Mouse (Mus musculus) kidney, postnatal 10 days (tissue): ENCODE results near the gene Gm40460.
"Not testable (repeated sequence)": the region's sequence is repeated elsewhere in the genome, so short reads cannot be mapped to it uniquely, and the experiment has no call there.

ENCODE experiments used
- DNase-seq: peaks from one replicate; pipeline ENCODE4 v3.0.0; 2021; ENCODE audit warnings: mixed read lengths

Gene Gm40460

GRCm38 (mm10) chr7:142240978-142241377 lies at the start of gene Gm40460:
Gm40460 (minus strand) TSS chr7:142241078.
- no peak for DNase-seq

- DNase-seq, result not testable (repeated sequence)
These were observed 45.2 kb upstream of the Gm40460 start for GRCm38 (mm10) chr7:142285910-142286612.

- DNase-seq, result peak; percentile 66
These were observed 44.4 kb upstream of the Gm40460 start for GRCm38 (mm10) chr7:142285130-142285835.

- DNase-seq, result peak; percentile 96
These were observed 43.8 kb upstream of the Gm40460 start for GRCm38 (mm10) chr7:142284615-142285080.

- DNase-seq, result peak; percentile 80
These were observed 43.2 kb upstream of the Gm40460 start for GRCm38 (mm10) chr7:142284023-142284591.

- DNase-seq, result not testable (repeated sequence)
These were observed 42.0 kb upstream of the Gm40460 start for GRCm38 (mm10) chr7:142282847-142283246.

GRCm38 (mm10) chr7:142279291-142279690 lies 38.4 kb upstream of the Gm40460 start:
- not testable (repeated sequence) for DNase-seq

GRCm38 (mm10) chr7:142278183-142278582 lies 37.3 kb upstream of the Gm40460 start:
- DNase-seq, result peak; percentile 85

- not testable (repeated sequence) for DNase-seq
These were observed 33.4 kb upstream of the Gm40460 start, which contains the start of gene Gm4559 for GRCm38 (mm10) chr7:142274263-142274662. Gm4559 (minus strand) TSS chr7:142274363.

GRCm38 (mm10) chr7:142258254-142258653 lies 17.4 kb upstream of the Gm40460 start, which contains the start of gene Gm2431:
Gm2431 (minus strand) TSS chr7:142258354.
- DNase-seq, result not testable (repeated sequence)

GRCm38 (mm10) chr7:142255517-142255916 lies 14.6 kb upstream of the Gm40460 start:
- DNase-seq, result peak; percentile 62

GRCm38 (mm10) chr7:142249824-142250223 lies 8.9 kb upstream of the Gm40460 start:
- DNase-seq, result peak; percentile 68

GRCm38 (mm10) chr7:142231540-142231939 lies 9.3 kb downstream of the Gm40460 start:
- no peak for DNase-seq

- DNase-seq, result not testable (repeated sequence)
These were observed 11.0 kb downstream of the Gm40460 start, which contains the start of gene Krtap5-5 for GRCm38 (mm10) chr7:142229871-142230270. Krtap5-5 (minus strand) TSS chr7:142229971.

- no peak for DNase-seq
These were observed 16.4 kb downstream of the Gm40460 start for GRCm38 (mm10) chr7:142224518-142224917.

GRCm38 (mm10) chr7:142212136-142212535 lies 28.7 kb downstream of the Gm40460 start:
- DNase-seq, result not testable (repeated sequence)

GRCm38 (mm10) chr7:142211559-142211958 lies 29.3 kb downstream of the Gm40460 start, which contains the start of gene Gm7579:
Gm7579 (plus strand) TSS chr7:142211859.
- no peak for DNase-seq

- DNase-seq, result not testable (repeated sequence)
These were observed 34.0 kb downstream of the Gm40460 start for GRCm38 (mm10) chr7:142206891-142207290.

GRCm38 (mm10) chr7:142205488-142205887 lies 35.4 kb downstream of the Gm40460 start:
- no peak for DNase-seq

- no peak for DNase-seq
These were observed 39.8 kb downstream of the Gm40460 start, which contains the start of gene Krtap5-3 for GRCm38 (mm10) chr7:142201064-142201463. Krtap5-3 (plus strand) TSS chr7:142201364.

- DNase-seq, result no peak
These were observed 42.1 kb downstream of the Gm40460 start for GRCm38 (mm10) chr7:142198748-142199147.
